Mouse (Mus musculus): ENCODE measurements around the gene Fstl4. TPM values are rescaled to one million over a fixed set of nuclear protein-coding genes. Genes with fewer than 3 reads are reported as not detected.
A peak's percentile ranks its signal among the peaks of the same experiment; 100 is the strongest.

The Fstl4 gene
- 2.6 and 3.5 TPM in 2 replicates for polyA plus RNA-seq (2015; fragmentation: Nextera tagmentation; extraction: Ambion mirVana)

DNA sequence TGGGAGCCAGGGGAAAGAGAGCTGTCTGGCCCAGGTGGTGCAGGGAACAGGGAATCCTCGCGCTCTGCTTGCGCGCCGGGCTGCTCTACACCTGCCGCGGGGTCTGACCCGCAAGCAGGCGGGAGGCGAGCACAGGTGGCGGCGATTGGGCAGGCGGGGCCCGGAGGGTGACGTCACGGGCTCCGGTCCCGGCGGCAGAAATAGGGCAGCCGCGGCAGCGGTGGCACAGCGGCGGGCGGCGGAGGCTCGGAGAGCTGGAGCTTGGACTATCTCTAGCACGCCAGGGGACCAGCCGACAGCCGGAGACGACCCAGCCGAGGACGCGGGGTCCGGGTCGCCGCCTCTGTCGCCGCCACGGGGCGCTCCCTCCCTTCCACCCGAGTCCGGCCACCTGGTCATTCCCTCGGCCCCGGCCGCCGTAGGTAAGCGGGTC, at the start of gene Fstl4:
Gene Fstl4 (plus strand): TSS at position 174 of the 433 bp plus-strand sequence.
- peak within 1 kb of the TSS; percentile 52 for H3K4me3 ChIP-seq (replicated peaks)
- peak within 1 kb of the TSS; percentile 16; the same call in 1 of the 2 replicates for H3K9ac ChIP-seq
- H3K27me3 ChIP-seq (replicated peaks): peaks cover 40% of the 10 kb centered on the region
- no peaks in the 10 kb centered on the region for H3K9me3 ChIP-seq
- no peaks in the 10 kb centered on the region for H3K36me3 ChIP-seq
- 0% methylated on average over 45 of the region's 48 CpGs for WGBS
- peak within 1 kb of the TSS; percentile 97 for H3K4me2 ChIP-seq
- ATAC-seq (ENCODE audit: insufficient read depth, low FRiP score, low read depth): peak; percentile 47; the same call in 1 of the 2 replicates
- no peak within 1 kb of the TSS for H3K27ac ChIP-seq
- peaks cover 17% of the 10 kb centered on the region for H3K4me1 ChIP-seq

DNA sequence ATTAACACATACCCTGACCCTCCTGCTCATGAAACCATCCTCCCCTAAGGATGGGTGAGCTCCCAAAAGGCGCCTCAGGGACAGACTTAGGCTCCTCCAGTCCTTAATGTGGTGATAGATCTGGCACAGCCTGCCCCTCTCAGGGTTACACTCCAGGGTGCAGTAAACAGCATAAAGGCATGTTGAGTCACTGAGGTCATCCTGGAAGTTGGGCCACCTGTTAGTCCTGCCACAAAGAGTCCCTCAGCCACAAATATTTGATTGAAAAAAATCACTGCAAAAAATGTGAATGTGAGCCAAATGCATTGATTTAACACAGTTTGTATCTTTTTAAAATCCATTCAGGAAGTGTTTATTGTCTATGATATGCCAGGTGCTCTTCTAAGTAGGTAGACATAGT, 45.9 kb upstream of the Fstl4 start:
- 86% methylated on average over 1 of the region's 1 CpGs for WGBS

DNA sequence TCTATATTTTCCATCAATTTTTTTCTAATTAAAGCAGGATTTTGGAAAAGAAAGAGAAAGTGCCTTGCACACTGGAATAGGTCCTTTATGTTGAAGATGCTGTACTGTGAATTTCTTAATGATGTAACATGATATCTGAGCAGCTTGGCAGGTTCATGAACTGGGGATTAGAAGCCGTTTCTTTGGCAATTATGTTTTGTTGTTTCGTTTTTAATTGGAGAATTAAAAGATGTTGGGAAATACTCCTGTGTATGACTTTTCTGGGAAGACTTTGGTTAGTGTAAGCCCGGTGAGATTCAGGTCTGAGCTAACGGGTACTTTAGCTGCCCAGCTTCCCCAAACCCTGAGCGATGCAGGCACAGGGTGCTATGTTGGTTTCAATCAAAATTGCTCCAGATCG, 43.3 kb upstream of the Fstl4 start:
- 68% methylated on average over 6 of the region's 6 CpGs for WGBS
- Histone ChIP-seq H3K9me3 (no peaks in the 10 kb centered on the region), H3K36me3 (no peaks in the 10 kb centered on the region), H3K27ac (no peak overlapping the region), H3K4me3 (replicated peaks) (no peak overlapping the region), H3K4me1 (no peaks in the 10 kb centered on the region), H3K9ac (no peak overlapping the region), H3K27me3 (replicated peaks) (no peaks in the 10 kb centered on the region), H3K4me2 (no peak overlapping the region)
- ATAC-seq (ENCODE audit: insufficient read depth, low FRiP score, low read depth): no peak

More for the DNA sequence above, 45.9 kb upstream of the Fstl4 start:
- no peaks in the 10 kb centered on the region for H3K36me3 ChIP-seq
- H3K4me1 ChIP-seq: no peaks in the 10 kb centered on the region
- H3K4me3 ChIP-seq (replicated peaks): no peak overlapping the region
- no peaks in the 10 kb centered on the region for H3K9me3 ChIP-seq
- no peaks in the 10 kb centered on the region for H3K27me3 ChIP-seq (replicated peaks)
- no peak overlapping the region for H3K4me2 ChIP-seq
- no peak for ATAC-seq (ENCODE audit: insufficient read depth, low FRiP score, low read depth)
- no peak overlapping the region for H3K9ac ChIP-seq
- H3K27ac ChIP-seq: no peak overlapping the region

DNA sequence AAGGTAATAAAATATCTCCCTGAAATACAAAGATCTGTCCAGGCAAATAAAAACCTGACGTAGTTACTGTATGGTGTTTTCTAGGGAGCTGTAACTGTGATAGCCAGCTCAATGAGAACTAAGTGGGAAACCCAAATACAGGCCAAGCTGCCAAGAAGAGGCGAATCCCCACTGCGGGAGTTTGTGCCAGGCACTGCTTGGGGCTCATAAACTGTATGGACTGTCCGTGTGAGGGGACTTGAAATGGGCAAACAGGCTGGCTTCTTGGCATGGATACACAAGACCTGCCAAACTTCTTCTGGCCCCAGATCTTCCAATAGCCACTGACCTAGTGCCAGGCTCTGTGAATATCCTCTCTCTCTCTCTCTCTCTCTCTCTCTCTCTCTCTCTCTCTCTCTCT, 41.7 kb upstream of the Fstl4 start:
- no peak overlapping the region for H3K9ac ChIP-seq
- H3K36me3 ChIP-seq: no peaks in the 10 kb centered on the region
- no peaks in the 10 kb centered on the region for H3K4me1 ChIP-seq
- 86% methylated on average over 4 of the region's 4 CpGs for WGBS
- no peaks in the 10 kb centered on the region for H3K27me3 ChIP-seq (replicated peaks)
- H3K4me3 ChIP-seq (replicated peaks): no peak overlapping the region
- H3K9me3 ChIP-seq: no peaks in the 10 kb centered on the region
- no peak for ATAC-seq (ENCODE audit: insufficient read depth, low FRiP score, low read depth)
- H3K27ac ChIP-seq: no peak overlapping the region
- H3K4me2 ChIP-seq: no peak overlapping the region

DNA sequence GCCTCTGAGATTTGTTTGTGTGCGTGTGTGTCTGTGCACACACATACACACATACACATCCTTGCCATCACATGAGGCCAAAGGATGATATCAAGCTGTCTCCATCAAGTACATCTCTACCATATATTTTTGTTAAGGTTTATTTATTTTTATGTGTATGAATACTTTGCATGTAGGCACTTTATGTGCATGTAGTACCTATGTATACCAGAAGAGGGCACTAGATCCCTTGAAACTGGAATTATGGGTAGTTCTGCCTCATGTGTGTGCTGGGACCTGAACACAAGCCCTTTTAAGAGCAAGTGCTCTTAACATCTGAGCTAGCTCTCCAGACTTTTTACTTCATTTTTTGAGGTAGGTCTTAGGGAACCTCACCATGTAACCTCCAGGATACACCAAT, 38.4 kb upstream of the Fstl4 start:
- no peak overlapping the region for H3K4me2 ChIP-seq
- H3K36me3 ChIP-seq: no peaks in the 10 kb centered on the region
- 97% methylated on average over 1 of the region's 1 CpGs for WGBS
- no peaks in the 10 kb centered on the region for H3K4me1 ChIP-seq
- no peak overlapping the region for H3K4me3 ChIP-seq (replicated peaks)
- no peaks in the 10 kb centered on the region for H3K9me3 ChIP-seq
- no peak overlapping the region for H3K27ac ChIP-seq
- ATAC-seq (ENCODE audit: insufficient read depth, low FRiP score, low read depth): no peak
- H3K9ac ChIP-seq: no peak overlapping the region
- no peaks in the 10 kb centered on the region for H3K27me3 ChIP-seq (replicated peaks)

DNA sequence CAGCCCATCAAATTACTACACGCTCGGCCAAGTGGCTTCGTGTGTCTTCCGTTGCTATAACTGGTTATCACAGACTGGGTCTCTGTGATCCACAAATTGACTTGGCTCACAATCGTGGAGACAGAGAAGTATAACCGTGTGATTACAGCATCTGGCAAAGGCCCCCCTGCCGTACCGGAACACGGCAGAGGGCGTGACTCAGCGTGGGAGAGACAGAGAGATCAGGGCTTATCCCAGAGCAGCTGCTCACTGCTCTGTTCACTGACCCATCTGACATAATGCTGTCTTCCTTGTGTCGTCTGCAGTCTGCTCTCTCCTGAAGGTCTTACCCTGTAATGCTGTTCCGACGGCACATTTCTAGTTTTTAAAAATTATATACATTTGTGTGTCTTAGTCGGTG, 36.0 kb upstream of the Fstl4 start:
- H3K4me1 ChIP-seq: no peaks in the 10 kb centered on the region
- H3K9ac ChIP-seq: no peak overlapping the region
- no peak for ATAC-seq (ENCODE audit: insufficient read depth, low FRiP score, low read depth)
- H3K27me3 ChIP-seq (replicated peaks): no peaks in the 10 kb centered on the region
- no peaks in the 10 kb centered on the region for H3K36me3 ChIP-seq
- no peak overlapping the region for H3K4me2 ChIP-seq
- no peak overlapping the region for H3K27ac ChIP-seq
- no peak overlapping the region for H3K4me3 ChIP-seq (replicated peaks)
- no peaks in the 10 kb centered on the region for H3K9me3 ChIP-seq
- WGBS: 74% methylated on average over 15 of the region's 15 CpGs

DNA sequence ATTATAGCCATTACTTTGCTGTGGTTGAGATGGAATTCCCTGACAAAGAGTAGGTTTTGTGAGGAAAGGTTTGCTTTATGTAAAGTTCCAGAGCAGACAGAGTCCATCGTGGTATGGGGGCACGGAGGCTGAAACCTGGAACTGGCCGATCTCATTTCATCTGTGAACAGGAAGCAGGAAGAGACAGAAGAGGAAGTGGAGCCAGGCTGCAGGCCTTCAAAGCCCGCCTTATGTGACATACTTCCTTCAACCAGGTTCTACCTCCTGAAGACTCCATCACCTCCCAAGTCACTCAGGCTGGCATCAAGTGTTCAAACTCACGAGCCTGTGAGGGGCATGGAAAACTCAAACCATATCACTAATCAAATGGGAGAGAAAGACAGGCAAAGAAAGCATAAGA, 34.5 kb upstream of the Fstl4 start:
- Histone ChIP-seq H3K4me3 (replicated peaks) (no peak overlapping the region), H3K27me3 (replicated peaks) (no peaks in the 10 kb centered on the region), H3K27ac (no peak overlapping the region), H3K4me1 (no peaks in the 10 kb centered on the region), H3K9me3 (no peaks in the 10 kb centered on the region), H3K9ac (no peak overlapping the region), H3K4me2 (no peak overlapping the region), H3K36me3 (no peaks in the 10 kb centered on the region)
- no peak for ATAC-seq (ENCODE audit: insufficient read depth, low FRiP score, low read depth)
- 73% methylated on average over 5 of the region's 5 CpGs for WGBS

DNA sequence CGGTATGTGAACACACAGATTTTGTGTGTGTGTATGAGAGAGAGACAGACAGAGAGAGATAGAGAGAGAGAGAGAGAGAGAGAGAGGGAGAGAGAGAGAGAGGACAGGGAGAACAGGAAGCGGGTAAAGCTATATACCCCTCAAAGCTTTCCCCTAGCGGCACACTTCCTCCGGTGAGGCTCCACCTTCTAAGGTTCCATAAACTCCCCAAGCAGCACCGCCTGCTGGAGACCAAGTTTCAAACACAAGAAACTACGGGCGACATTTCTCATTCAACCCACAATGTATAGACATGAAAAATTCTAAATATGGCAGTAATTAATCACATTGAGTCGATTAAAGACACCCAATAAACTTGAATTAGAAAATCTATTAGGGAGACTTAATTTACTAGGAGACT, 32.5 kb upstream of the Fstl4 start:
- ATAC-seq (ENCODE audit: insufficient read depth, low FRiP score, low read depth): no peak
- Histone ChIP-seq H3K4me2 (no peak overlapping the region), H3K9ac (no peak overlapping the region), H3K4me3 (replicated peaks) (no peak overlapping the region), H3K4me1 (no peaks in the 10 kb centered on the region), H3K36me3 (no peaks in the 10 kb centered on the region), H3K27me3 (replicated peaks) (no peaks in the 10 kb centered on the region), H3K9me3 (no peaks in the 10 kb centered on the region), H3K27ac (no peak overlapping the region)
- 46% methylated on average over 8 of the region's 8 CpGs for WGBS

DNA sequence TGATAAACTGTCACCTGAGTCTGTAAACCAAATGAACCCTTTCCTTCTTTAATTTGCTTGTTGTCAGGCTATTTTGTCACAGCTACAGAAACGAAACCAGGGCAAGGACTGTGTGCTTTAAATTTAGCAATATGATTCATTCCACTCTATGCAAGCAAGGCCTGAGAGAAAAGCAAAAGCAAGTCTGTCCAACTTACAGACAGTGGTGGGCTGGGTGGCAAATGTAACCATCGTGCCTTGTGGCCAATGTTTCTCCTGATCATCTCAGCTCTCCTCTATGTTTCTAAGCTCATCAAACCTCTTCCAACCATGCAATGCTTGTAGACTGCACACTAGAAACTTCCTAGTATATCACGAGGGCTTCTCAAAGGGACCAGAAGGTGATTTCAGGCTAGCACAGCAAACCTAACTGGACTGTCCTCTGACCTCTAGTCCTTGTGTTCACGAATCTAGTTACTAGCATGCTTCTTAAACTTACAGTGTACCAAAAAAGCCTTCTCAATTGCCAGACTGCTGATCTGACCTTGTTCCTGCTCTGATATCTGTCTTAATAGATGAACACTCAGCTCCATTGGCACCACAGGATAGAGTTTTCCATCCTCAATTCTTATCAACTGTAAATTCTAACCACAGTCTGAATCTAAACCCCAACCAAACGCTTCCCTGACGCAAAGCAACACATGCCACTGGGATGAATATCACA, 29.8 kb upstream of the Fstl4 start:
- H3K4me1 ChIP-seq: no peaks in the 10 kb centered on the region; the same call in 1 of the 2 replicates
- H3K27me3 ChIP-seq (replicated peaks): no peaks in the 10 kb centered on the region
- ATAC-seq (ENCODE audit: insufficient read depth, low FRiP score, low read depth): no peak
- H3K9me3 ChIP-seq: no peaks in the 10 kb centered on the region
- H3K27ac ChIP-seq: no peak overlapping the region
- whole genome bisulfite sequencing: 77% methylated on average over 6 of the region's 6 CpGs
- no peak overlapping the region for H3K4me3 ChIP-seq (replicated peaks)
- no peak overlapping the region for H3K9ac ChIP-seq
- no peaks in the 10 kb centered on the region for H3K36me3 ChIP-seq
- H3K4me2 ChIP-seq: no peak overlapping the region

DNA sequence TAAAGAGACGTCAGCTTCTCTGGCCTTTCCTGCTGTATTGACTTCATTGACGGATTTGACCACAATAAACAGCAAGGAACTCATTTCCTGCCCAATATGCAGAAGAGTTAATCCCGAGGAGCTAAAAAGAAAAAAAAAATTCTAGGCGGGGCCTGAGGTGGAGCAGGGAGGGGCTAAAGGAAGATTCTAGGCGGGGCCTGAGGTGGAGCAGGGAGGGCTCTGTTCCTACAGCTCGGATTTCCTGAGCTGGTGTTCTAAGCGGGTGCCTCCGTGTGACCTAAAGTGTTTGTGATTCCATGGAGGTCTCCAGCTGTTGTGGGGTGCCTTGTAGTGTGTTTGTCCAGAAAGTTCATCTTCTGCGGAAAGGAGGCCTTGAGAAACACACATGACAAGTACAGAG, 25.2 kb upstream of the Fstl4 start:
- Histone ChIP-seq H3K4me3 (replicated peaks) (no peak overlapping the region), H3K9ac (no peak overlapping the region), H3K27ac (no peak overlapping the region), H3K36me3 (no peaks in the 10 kb centered on the region), H3K4me2 (peak overlapping the region; percentile 34), H3K27me3 (replicated peaks) (no peaks in the 10 kb centered on the region), H3K9me3 (no peaks in the 10 kb centered on the region), H3K4me1 (no peaks in the 10 kb centered on the region; the same call in 1 of the 2 replicates)
- ATAC-seq (ENCODE audit: insufficient read depth, low FRiP score, low read depth): no peak
- WGBS: 10% methylated on average over 9 of the region's 9 CpGs

DNA sequence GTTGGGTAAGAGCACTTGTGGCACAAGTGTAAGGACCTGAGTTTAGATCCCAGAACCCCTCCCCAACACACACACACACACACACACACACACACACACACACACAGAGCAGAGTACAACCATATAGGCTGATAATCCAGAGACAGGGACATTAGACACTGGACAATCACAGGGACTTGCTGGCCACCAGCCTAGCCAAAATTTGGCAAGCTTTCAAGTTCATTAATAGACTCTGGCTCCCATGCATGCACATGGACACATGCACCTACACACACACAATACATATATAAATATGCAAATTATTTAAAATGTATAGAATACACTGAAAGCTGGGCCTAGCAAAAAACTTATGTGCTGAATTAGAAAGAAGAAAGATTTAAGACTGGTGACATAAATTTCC, 24.0 kb upstream of the Fstl4 start:
- no peak overlapping the region for H3K4me3 ChIP-seq (replicated peaks)
- no peak for ATAC-seq (ENCODE audit: insufficient read depth, low FRiP score, low read depth)
- no peaks in the 10 kb centered on the region for H3K9me3 ChIP-seq
- peaks cover 4% of the 10 kb centered on the region for H3K4me1 ChIP-seq
- no peak overlapping the region for H3K27ac ChIP-seq
- H3K36me3 ChIP-seq: no peaks in the 10 kb centered on the region
- no peak overlapping the region for H3K4me2 ChIP-seq
- no peak overlapping the region for H3K9ac ChIP-seq
- no peaks in the 10 kb centered on the region for H3K27me3 ChIP-seq (replicated peaks)

DNA sequence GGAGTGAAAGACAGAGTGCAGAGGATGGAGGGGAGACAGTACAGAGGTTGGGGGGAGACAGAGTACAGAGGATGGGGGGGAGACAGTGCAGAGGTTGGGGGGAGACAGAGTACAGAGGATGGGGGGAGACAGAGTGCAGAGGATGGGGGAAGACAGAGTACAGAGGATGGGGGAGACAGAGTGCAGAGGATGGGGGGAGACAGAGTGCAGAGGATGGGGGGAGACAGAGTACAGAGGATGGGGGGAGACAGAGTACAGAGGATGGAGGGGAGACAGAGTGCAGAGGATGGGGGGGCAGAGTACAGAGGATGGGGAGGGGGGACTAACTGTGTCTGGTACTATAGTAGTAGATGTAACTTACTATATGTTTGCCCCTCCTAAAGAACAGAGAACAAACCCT, 20.5 kb upstream of the Fstl4 start:
- no peaks in the 10 kb centered on the region for H3K27me3 ChIP-seq (replicated peaks)
- H3K36me3 ChIP-seq: no peaks in the 10 kb centered on the region
- no peak overlapping the region for H3K27ac ChIP-seq
- no peak overlapping the region for H3K9ac ChIP-seq
- H3K4me3 ChIP-seq (replicated peaks): no peak overlapping the region
- ATAC-seq (ENCODE audit: insufficient read depth, low FRiP score, low read depth): no peak
- H3K4me2 ChIP-seq: no peak overlapping the region
- H3K4me1 ChIP-seq: peaks cover 4% of the 10 kb centered on the region
- H3K9me3 ChIP-seq: no peaks in the 10 kb centered on the region

Data from stomach, embryonic 15.5 days (tissue).